Mouse (Mus musculus): ENCODE measurements around the gene Slc25a23.

DNA sequence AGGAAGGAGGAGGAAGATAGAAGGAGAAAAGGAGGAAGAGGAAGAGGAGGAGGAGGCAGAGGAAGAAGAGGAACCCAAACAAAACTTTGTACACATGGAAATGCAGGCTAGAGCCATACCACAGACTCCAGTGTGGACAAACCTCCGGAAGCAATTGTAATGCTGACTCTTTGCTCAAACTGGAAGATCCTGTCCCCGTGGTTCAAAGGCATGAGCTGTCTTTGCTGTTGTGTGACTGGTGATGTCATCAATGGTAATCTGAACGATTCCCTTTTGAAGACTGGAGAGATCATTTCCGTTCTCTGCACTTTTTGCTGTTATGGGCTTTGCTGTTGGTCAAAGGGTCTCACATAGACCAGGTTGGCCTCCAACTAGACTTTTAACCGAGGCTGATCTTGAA lies 38.7 kb upstream of the Slc25a23 start:
- TF ChIP-seq CTCF (IDR thresholded peaks at IDR 0.05; ENCODE audit: low read depth, low read length) (no peak), EP300 (IDR thresholded peaks at IDR 0.05; ENCODE audit: insufficient read depth, low read depth, low read length) (no peak), POLR2A (IDR thresholded peaks at IDR 0.05; ENCODE audit: insufficient read depth, low read length) (no peak)

Data from ES-Bruce4 (cell line).